Mouse (Mus musculus) G1E (cell line): ENCODE measurements around the gene Faap20. TPM values are rescaled to one million over a fixed set of nuclear protein-coding genes. Genes with fewer than 3 reads are reported as not detected.

ENCODE experiments used
- ATAC-seq: 2 replicates; pipeline ENCODE4 v1.8.0; 2016; ENCODE audit warnings: mild to moderate bottlenecking; ENCODE audit not compliant: insufficient number of reproducible peaks, poor library complexity, low FRiP score, severe bottlenecking; ENCODE audit errors: extremely low read depth
- DNase-seq: peaks from one replicate; pipeline ENCODE4 v3.0.0; 2012; ENCODE audit warnings: low spot score
- H3K27me3 ChIP-seq: 2 replicates; pipeline ENCODE4 v1.6.1; 2012; ENCODE audit warnings: mild to moderate bottlenecking, low read length, inconsistent platforms; ENCODE audit not compliant: insufficient read depth
- H3K36me3 ChIP-seq: replicated peaks from 2 replicates; pipeline ENCODE3; 2012; ENCODE audit warnings: mild to moderate bottlenecking, inconsistent platforms
- H3K4me1 ChIP-seq: 2 replicates; pipeline ENCODE4 v1.6.1; 2012; ENCODE audit warnings: low read depth, low read length, inconsistent platforms, mixed read lengths; ENCODE audit not compliant: insufficient read depth
- H3K4me3 ChIP-seq: 2 replicates; pipeline ENCODE4 v1.5.1; 2012; ENCODE audit warnings: low read depth, mild to moderate bottlenecking, inconsistent platforms, low read length, moderate library complexity, mixed read lengths
- H3K9me3 ChIP-seq: replicated peaks from 2 replicates; pipeline ENCODE4 v1.6.1; 2012; ENCODE audit warnings: inconsistent platforms
- CTCF ChIP-seq: IDR thresholded peaks from 2 replicates; pipeline ENCODE4 v1.5.1; 2012; ENCODE audit warnings: low read depth, low read length, inconsistent platforms, mixed read lengths
- GATA1 ChIP-seq: IDR thresholded peaks from 2 replicates; pipeline ENCODE4 v1.6.1; 2012; ENCODE audit warnings: borderline replicate concordance, low read length, inconsistent platforms, mixed read lengths
- GATA2 ChIP-seq: IDR thresholded peaks from 2 replicates; pipeline ENCODE4 v1.6.1; 2012; ENCODE audit warnings: low read depth, low read length, inconsistent platforms, borderline replicate concordance
- POLR2AphosphoS5 ChIP-seq: IDR thresholded peaks from 2 replicates; pipeline ENCODE4 v1.6.1; 2012; ENCODE audit warnings: low read depth, low read length, inconsistent platforms; ENCODE audit not compliant: insufficient replicate concordance
- TAL1 ChIP-seq: conservative IDR thresholded peaks from 2 replicates; pipeline ENCODE4 v1.6.1; 2012; ENCODE audit warnings: low read depth, low read length, inconsistent platforms, mixed read lengths
- polyA plus RNA-seq: library from polyadenylated mRNA; stranded (reverse); fragments of >175 nt; gene quantifications from 2 replicates; pipeline ENCODE4 v1.2.3, GENCODE M21; 2012
- total RNA-seq, 2 experiments: library from RNA; stranded (forward) in 1 of 2; stranded (reverse) in 1 of 2; fragments of 200-1000 nt in 1 of 2; fragments of >200 nt in 1 of 2; fragmentation: Nextera tagmentation in 1 of 2; gene quantifications; 2 replicates each; pipeline ENCODE4 v1.2.3; 2014 to 2017

Gene Faap20
- total and polyA plus RNA-seq, 3 experiments: 23.5 to 45.5 (median 24.9) TPM

DNA sequence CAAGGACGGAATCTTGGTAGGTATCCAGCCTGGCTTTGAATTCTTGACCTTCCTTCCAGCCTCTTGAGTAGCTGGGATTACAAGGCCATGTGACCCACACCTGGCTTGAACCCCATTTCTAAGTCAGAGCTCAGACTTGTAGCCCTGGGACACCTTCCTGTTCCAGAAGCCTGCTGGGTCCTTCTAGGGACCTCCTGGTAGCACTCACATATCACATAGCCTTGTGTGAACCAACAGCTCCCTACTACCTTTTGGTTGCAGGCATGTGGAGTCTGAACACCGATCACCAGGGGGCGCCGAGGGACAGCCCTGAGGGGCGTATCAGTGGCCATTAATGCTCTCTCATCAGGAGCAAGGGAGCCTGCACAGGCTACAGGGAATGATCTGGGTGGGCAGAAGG, 18.8 kb downstream of the Faap20 start:
- ATAC-seq: no peak; the same call in 1 of the 2 replicates
- peak; percentile 18 for DNase-seq
- H3K27me3 ChIP-seq: peaks cover 29% of the 10 kb centered on the region
- H3K4me1 ChIP-seq: no peaks in the 10 kb centered on the region
- no peak for TF ChIP-seq GATA2
- no peak for TF ChIP-seq CTCF
- TF ChIP-seq GATA1: no peak
- no peak for TF ChIP-seq POLR2AphosphoS5
- no peak for TF ChIP-seq TAL1
- H3K36me3 ChIP-seq: no peaks in the 10 kb centered on the region
- H3K9me3 ChIP-seq: no peaks in the 10 kb centered on the region
- no peak overlapping the region for H3K4me3 ChIP-seq

DNA sequence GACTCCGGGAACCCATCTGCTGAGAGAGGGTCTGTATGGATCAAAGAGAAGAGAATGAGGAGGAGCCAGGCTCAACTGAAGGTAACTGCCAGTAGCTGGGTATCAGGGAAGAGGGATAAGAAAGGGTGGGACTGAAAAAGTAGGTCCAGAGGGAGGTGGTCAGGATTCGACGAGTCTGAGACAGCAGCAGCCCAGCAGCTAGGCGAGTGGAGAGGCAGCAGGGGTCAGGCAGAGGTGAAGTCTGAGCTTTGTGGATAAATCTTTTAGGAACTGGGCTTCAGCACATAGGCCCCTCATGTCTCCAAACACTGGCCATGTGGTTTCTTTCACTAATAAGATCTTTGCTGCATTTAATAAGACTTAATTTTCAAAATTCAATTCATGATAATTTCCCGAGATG, 24.8 kb downstream of the Faap20 start:
- no peaks in the 10 kb centered on the region for H3K36me3 ChIP-seq
- no peaks in the 10 kb centered on the region for H3K9me3 ChIP-seq
- DNase-seq (no peak), ATAC-seq (no peak)
- no peak overlapping the region for H3K4me3 ChIP-seq
- no peak for TF ChIP-seq TAL1
- H3K4me1 ChIP-seq: no peaks in the 10 kb centered on the region
- peaks cover 12% of the 10 kb centered on the region for H3K27me3 ChIP-seq

DNA sequence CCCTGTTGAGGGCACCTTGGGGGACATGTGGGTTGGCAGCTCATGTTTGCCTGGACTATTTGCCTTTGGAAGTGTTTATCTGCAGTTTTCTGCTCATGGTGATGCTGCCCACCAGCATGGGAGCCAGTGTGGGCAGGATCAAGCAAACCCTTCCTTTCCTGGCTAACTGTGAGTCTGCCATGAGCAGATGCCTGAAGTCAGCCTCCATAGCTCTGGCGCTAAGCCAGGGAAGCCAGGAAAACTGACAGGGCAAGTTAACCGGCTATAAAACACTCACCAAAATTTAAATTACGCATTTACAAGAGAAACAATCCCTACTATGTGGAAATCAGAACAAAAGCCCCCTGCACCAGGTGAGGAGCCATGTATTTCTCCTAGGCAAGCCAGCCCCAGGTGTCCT, 25.2 kb downstream of the Faap20 start:
- TF ChIP-seq CTCF (no peak), TAL1 (no peak), GATA2 (no peak), GATA1 (no peak), POLR2AphosphoS5 (no peak)
- no peaks in the 10 kb centered on the region; the same call in 1 of the 2 replicates for H3K4me1 ChIP-seq
- no peak for DNase-seq
- ATAC-seq: no peak
- no peak overlapping the region for H3K4me3 ChIP-seq
- no peaks in the 10 kb centered on the region for H3K9me3 ChIP-seq
- H3K36me3 ChIP-seq: no peaks in the 10 kb centered on the region
- peaks cover 12% of the 10 kb centered on the region for H3K27me3 ChIP-seq

DNA sequence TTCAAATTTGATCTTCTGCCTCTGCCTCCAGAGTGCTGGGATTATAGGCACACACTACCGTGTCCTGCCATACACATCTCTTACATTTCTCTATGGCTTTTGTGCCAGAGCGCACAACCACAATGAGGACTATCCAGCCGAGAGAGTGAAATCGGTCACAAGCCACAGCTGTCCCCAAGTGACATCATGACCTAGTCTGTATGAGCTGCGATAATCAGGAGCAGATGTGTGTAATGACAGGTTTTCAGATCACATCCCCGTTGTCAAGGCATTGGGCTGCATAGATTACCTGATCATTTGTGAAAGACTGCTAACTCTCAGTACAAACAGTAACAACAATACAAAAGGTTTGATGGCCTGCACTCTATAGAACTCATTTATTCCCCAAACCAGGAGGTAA, 28.4 kb downstream of the Faap20 start:
- H3K4me3 ChIP-seq: no peak overlapping the region
- TF ChIP-seq POLR2AphosphoS5: no peak
- TF ChIP-seq GATA1: no peak
- no peak for TF ChIP-seq GATA2
- no peak for TF ChIP-seq TAL1
- TF ChIP-seq CTCF: no peak
- no peak for ATAC-seq
- H3K36me3 ChIP-seq: no peaks in the 10 kb centered on the region
- peaks cover 13% of the 10 kb centered on the region for H3K27me3 ChIP-seq
- no peaks in the 10 kb centered on the region for H3K9me3 ChIP-seq
- H3K4me1 ChIP-seq: no peaks in the 10 kb centered on the region; the same call in 1 of the 2 replicates
- no peak for DNase-seq

DNA sequence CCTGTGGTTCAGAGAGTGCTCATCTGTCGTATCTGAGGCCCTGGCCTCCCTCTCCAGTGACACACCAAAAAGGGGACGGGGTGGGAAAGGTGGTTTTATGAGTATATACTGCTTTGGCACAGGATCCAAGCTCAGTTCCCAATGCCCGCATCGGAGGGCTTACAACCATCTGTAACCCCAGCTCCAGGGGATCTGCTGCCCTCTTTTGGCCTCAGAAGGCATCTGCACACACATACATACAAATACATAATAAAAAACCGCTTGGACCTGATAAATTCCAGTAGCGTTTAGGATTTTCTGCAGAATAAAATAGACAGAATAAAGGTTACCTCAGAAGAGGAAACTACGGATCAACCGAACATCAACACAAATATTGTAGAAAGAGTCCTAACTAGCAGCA, 29.5 kb downstream of the Faap20 start:
- TF ChIP-seq GATA2 (no peak), TAL1 (no peak), CTCF (no peak), GATA1 (no peak), POLR2AphosphoS5 (no peak)
- DNase-seq (no peak), ATAC-seq (no peak)
- no peaks in the 10 kb centered on the region for H3K36me3 ChIP-seq
- peaks cover 16% of the 10 kb centered on the region for H3K27me3 ChIP-seq
- no peaks in the 10 kb centered on the region; the same call in 1 of the 2 replicates for H3K4me1 ChIP-seq
- no peaks in the 10 kb centered on the region for H3K9me3 ChIP-seq
- no peak overlapping the region for H3K4me3 ChIP-seq

DNA sequence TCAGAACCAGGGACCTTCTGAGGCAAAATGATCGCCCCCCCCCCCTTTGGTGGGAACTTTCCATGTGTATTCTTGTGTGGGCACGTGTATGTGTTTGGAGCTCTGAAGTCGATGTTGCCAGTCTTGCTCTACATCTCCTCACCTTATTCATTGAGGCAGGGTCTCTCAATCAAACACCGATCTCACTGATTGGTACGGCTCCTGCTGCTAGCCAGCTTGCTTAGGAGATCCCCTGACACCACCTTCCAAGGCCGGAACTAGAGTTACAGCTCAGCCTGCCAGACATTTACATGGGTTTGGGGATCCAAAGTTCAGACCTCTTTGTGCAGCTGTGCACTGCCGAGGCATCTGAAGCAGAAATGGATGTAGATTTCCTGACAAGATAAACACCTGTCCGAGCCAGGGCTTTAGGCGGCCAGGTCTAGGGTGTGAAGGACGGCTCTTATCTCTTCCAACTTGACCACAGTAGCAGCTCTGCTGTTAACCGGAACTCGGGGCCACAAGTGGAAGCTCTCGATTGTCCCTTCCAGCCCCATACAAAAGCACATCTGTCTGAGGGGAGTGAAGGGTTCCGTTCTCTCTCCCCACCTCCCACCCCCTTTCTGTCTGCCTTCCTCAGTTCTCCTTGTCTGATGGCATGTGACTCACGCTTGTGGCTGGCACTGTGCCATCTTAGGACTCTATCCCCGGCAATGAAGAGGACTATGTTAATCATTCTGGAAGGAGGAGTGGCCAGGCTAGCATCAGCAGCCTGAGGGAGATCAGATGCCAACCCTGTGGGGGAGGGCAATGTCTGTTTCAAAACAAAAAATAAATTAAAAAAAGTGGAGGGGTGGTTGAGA, 30.5 kb downstream of the Faap20 start:
- ATAC-seq (no peak), DNase-seq (no peak)
- TF ChIP-seq GATA1 (no peak), POLR2AphosphoS5 (no peak), CTCF (no peak), TAL1 (no peak), GATA2 (no peak)
- Histone ChIP-seq H3K36me3 (no peaks in the 10 kb centered on the region), H3K9me3 (no peaks in the 10 kb centered on the region), H3K4me3 (no peak overlapping the region), H3K27me3 (peaks cover 21% of the 10 kb centered on the region), H3K4me1 (no peaks in the 10 kb centered on the region; the same call in 1 of the 2 replicates)
